Mouse (Mus musculus) bone marrow macrophage, adult 2 months (primary cell): Measurements from ENCODE around the gene Tbcd.

Source experiments
- CTCF ChIP-seq: IDR thresholded peaks from 2 replicates; pipeline ENCODE4 v1.5.1; 2012; ENCODE audit warnings: low read depth, mild to moderate bottlenecking, low read length, moderate library complexity
- POLR2A ChIP-seq: IDR thresholded peaks from 2 replicates; pipeline ENCODE4 v1.6.1; 2012; ENCODE audit warnings: mild to moderate bottlenecking, low read depth, low read length, borderline replicate concordance

- TF ChIP-seq CTCF: no peak
- no peak for TF ChIP-seq POLR2A
Observed at GRCm38 (mm10) chr11:121545398-121546034, 93.8 kb downstream of the Tbcd start.
